8 mouse cellular contexts compared by ENCODE assay signal in the genomic region with DNA sequence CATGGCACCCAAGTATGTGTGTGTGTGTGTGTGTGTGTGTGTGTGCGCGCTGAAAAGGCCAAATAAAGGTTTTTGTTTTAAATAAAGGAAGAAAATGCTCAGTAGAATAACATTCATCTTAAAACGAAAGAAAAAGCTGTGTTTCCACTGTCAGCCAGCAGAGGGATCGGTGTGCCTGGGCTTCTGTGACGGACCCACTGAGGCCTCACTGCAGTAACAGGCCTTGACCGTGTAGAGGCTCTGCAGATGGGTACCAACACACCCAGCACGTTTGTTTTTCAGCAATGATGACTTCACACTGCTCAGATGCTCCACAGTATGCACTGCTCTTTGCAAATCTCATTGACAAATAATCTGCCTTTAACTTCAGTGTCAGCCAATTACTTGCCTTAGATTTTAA. TPM values are rescaled to one million over a fixed set of nuclear protein-coding genes. Genes with fewer than 3 reads are reported as not detected.
A peak's percentile ranks its signal among the peaks of the same experiment; 100 is the strongest.
DNase-seq lines count a peak whose midpoint lies in the region; ATAC-seq and TF ChIP-seq lines count a peak whose summit lies in the region.

No protein-coding gene starts in this region.

- H3K27me3 ChIP-seq in heart, embryonic 12.5 days (replicated peaks), result no peaks in the 10 kb centered on the region
- H3K27me3 ChIP-seq in liver, embryonic 12.5 days (replicated peaks), result no peaks in the 10 kb centered on the region
- H3K27me3 ChIP-seq in testis, adult 2 months (ENCODE audit: control insufficient read depth, insufficient read depth, low read length), result no peaks in the 10 kb centered on the region

- TF ChIP-seq CTCF in testis, adult 2 months (IDR thresholded peaks at IDR 0.05; ENCODE audit: control insufficient read depth, insufficient read depth, insufficient replicate concordance, low read depth, low read length), result peak; percentile 70; the same call in 1 of the 2 replicates

- H3K36me3 ChIP-seq in heart, embryonic 12.5 days, result peaks cover 13% of the 10 kb centered on the region
- no peaks in the 10 kb centered on the region for H3K36me3 ChIP-seq in liver, embryonic 12.5 days
- peaks cover 1% of the 10 kb centered on the region; the same call in 1 of the 2 replicates for H3K36me3 ChIP-seq in testis, adult 2 months (ENCODE audit: control insufficient read depth, insufficient read depth, low read length)

- no peak overlapping the region for H3K4me2 ChIP-seq in heart, embryonic 12.5 days
- no peak overlapping the region for H3K4me2 ChIP-seq in liver, embryonic 12.5 days

- ATAC-seq in heart, embryonic 12.5 days (ENCODE audit: insufficient number of reproducible peaks, low FRiP score), result peak; percentile 73
- peak; percentile 74 for ATAC-seq in liver, embryonic 12.5 days

- no peak for TF ChIP-seq POLR2A in testis, adult 2 months (IDR thresholded peaks at IDR 0.05; ENCODE audit: control insufficient read depth, low read depth, low read length)

- 23% methylated on average over 7 of the region's 7 CpGs for WGBS in heart, embryonic 12.5 days
- WGBS in liver, embryonic 12.5 days (ENCODE audit: insufficient replicate concordance), result 16% methylated on average over 7 of the region's 7 CpGs

- no peaks in the 10 kb centered on the region for H3K9me3 ChIP-seq in heart, embryonic 12.5 days (replicated peaks)
- no peaks in the 10 kb centered on the region for H3K9me3 ChIP-seq in liver, embryonic 12.5 days (replicated peaks)

- H3K4me1 ChIP-seq in heart, embryonic 12.5 days (replicated peaks), result peaks cover 8% of the 10 kb centered on the region; the same call in 1 of the 2 replicates
- H3K4me1 ChIP-seq in liver, embryonic 12.5 days, result peaks cover 21% of the 10 kb centered on the region
- peaks cover 7% of the 10 kb centered on the region for H3K4me1 ChIP-seq in testis, adult 2 months (ENCODE audit: control insufficient read depth, insufficient read depth, low read length)

- DNase-seq in 3T3-L1 (ENCODE audit: low read depth, low spot score), result peak; percentile 85
- DNase-seq in ZHBTc4 (ENCODE audit: low read depth, low spot score), result peak; percentile 80
- DNase-seq in embryo, embryonic 11.5 days (ENCODE audit: low read depth, low spot score), result peak; percentile 49
- peak; percentile 74 for DNase-seq in kidney, postnatal 10 days
- DNase-seq in neural tube, embryonic 10.5 days (ENCODE audit: extremely low spot score, low spot score), result peak; percentile 54

- H3K27ac ChIP-seq in heart, embryonic 12.5 days (ENCODE audit: poor library complexity, severe bottlenecking), result no peak overlapping the region
- H3K27ac ChIP-seq in liver, embryonic 12.5 days, result no peak overlapping the region
- H3K27ac ChIP-seq in testis, adult 2 months (ENCODE audit: control insufficient read depth, insufficient read depth, low read depth, low read length), result no peak overlapping the region

- H3K9ac ChIP-seq in heart, embryonic 12.5 days, result no peak overlapping the region
- H3K9ac ChIP-seq in liver, embryonic 12.5 days, result no peak overlapping the region

- no peak overlapping the region for H3K4me3 ChIP-seq in heart, embryonic 12.5 days
- H3K4me3 ChIP-seq in liver, embryonic 12.5 days, result no peak overlapping the region
- no peak overlapping the region for H3K4me3 ChIP-seq in testis, adult 2 months (ENCODE audit: control insufficient read depth, low read depth, low read length)

RNA-seq across cellular contexts. Expression of a gene that starts 18.0 kb away (rescaled TPM):
- 0.99 and 1.1 TPM in 2 replicates for polyA plus RNA-seq in heart, embryonic 12.5 days (2016; fragmentation: Nextera tagmentation; extraction: Ambion mirVana)
- polyA plus RNA-seq in liver, embryonic 12.5 days (2016; fragmentation: Nextera tagmentation; extraction: Ambion mirVana), result 0.62 and 0.77 TPM in 2 replicates
- 376 and 451 TPM in 2 replicates for polyA plus RNA-seq in testis, adult 2 months (2012; rRNA removed)

RNA-seq across cellular contexts. Expression of a gene that starts 43.1 kb away (rescaled TPM):
- polyA plus RNA-seq in heart, embryonic 12.5 days (2016; fragmentation: Nextera tagmentation; extraction: Ambion mirVana), result 4.1 and 4.9 TPM in 2 replicates
- 0.68 and 0.85 TPM in 2 replicates for polyA plus RNA-seq in liver, embryonic 12.5 days (2016; fragmentation: Nextera tagmentation; extraction: Ambion mirVana)
- polyA plus RNA-seq in testis, adult 2 months (2012; rRNA removed), result 31.0 and 35.3 TPM in 2 replicates

Comparison
In these comparisons a context has a peak if more than half of its experiments do, and no peak if none do; other contexts are left out.
1. RNA of a gene that starts 18.0 kb away (polyA plus RNA-seq): 376 to 451 TPM in testis, adult 2 months; 0.99 to 1.1 TPM in heart, embryonic 12.5 days and 0.62 to 0.77 TPM in liver, embryonic 12.5 days; every median in the first group is over 100 times any median in the second.
2. Peak in every context shown above with its lines, with median percentiles within 50 percentile points of each other: DNase-seq.